Mouse (Mus musculus) heart, adult 8-10 months (tissue): ENCODE measurements around the gene Trpv3. TPM values are rescaled to one million over a fixed set of nuclear protein-coding genes. Genes with fewer than 3 reads are reported as not detected.
"Not testable (repeated sequence)": the region's sequence is repeated elsewhere in the genome, so short reads cannot be mapped to it uniquely, and the experiment has no call there.

Experiments used
- DNase-seq: peaks from one replicate; pipeline ENCODE4 v3.0.0; 2022; ENCODE audit warnings: low spot score
- total RNA-seq, 4 experiments: library from RNA; stranded (reverse); gene quantifications; 2 replicates each; pipeline ENCODE4 v1.2.4; 2022

Gene Trpv3
- total RNA-seq, 4 experiments from 2014 or later, result 0.06 TPM; not detected in 2

GRCm38 (mm10) chr11:73289621-73290020 lies 22.4 kb downstream of the Trpv3 start:
- no peak for DNase-seq

- no peak for DNase-seq
Measured at GRCm38 (mm10) chr11:73303123-73303522, 35.9 kb downstream of the Trpv3 start.

DNA sequence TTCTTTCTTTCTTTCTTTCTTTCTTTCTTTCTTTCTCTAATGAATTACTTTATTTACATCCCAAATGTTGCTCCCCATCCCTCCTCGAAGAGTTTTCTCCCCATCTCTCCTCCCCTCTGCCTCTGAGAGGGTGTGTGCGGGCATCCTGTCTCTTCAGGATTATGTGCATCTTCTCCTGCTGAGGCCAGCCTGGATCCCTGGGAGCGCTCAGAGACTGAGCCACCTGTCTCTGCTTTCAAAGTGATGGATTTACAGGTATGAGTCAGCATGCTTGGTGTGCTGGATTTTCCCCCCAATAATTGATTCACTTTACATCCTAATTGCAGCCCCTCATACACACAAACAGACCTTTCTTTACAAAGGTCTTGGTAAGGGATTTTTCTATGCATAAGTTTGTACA lies 48.8 kb downstream of the Trpv3 start:
- DNase-seq, result no peak

DNA sequence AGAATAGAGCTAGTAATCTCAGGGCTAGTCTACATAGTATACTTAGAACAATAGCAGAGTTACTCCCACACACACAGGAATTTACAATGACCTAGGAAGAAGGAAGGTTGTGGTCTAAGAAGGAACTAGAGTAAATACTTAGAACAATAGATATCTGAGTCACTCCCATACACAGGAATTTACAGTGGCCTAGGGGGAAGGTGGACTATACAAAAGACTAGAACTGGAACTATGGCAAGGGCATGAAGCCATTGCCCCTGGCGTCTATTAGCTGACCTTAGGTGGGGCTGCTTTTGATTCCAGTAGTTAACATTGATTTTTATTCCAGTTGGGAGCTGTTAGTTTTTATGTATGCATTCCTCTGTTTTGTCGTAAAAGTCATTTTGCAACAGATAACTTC lies 51.4 kb downstream of the Trpv3 start:
- peak; percentile 46 for DNase-seq

DNA sequence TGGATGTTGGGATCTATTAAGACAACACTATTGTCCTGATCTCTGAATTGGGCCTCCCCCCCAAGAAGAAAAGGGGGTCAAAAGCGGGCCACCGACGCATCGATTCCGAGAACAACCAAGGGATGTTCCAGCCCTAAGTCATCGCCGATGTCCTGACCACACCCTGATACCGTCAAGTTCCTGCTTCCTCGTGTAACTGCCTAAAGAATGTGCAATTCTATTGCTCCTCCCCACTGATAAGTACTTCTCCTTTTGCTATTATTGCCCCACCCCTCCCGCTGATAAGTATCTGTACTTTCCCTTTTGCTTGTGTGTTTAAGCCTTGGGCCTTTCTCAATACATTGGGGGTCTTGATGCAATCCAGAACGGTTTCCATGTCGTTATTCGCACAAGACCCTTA lies 53.9 kb downstream of the Trpv3 start:
- not testable (repeated sequence) for DNase-seq

DNA sequence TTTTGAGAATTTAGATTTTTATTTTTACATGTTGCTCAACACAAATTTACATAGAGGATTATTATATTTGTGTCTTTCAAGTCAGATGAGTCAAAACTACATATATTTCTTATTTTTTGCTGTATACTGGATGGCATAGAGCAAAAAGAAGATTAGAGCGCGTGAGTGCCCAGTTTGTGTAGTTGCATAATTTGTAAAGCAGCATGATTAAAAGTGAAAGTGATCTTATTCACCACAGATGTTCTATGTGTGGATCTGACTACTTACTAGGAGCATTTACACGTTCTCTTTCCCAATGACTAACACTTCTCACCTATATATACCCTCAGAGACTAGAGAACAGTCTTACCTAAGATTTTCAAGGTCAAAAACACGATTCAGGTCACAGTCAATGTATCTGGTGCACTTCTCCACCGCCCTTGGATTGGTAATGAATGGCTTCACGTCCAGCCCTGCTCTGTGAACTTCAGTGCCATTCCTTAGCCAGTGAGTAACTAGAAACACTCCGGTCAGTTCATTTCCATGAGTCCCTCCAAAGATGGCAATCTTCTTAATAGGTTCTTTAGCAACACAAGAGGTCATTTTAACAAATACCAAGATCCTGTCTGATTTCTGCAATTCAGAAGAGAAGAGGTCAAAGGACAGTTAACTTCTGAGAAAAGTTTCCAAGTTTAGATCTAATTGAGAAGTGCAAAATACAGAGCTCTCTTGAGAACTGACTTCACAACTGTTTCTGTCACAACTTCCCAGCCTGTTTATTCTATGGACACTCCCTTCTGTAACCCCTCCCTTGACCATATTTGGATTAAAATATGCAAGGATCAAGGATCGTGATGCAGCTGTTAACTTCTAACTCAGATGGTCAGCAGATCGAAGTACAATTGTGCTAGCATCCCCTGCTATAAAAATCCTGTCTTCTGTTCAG lies 57.0 kb downstream of the Trpv3 start:
- DNase-seq, result peak; percentile 24

GRCm38 (mm10) chr11:73326485-73326886 lies 59.3 kb downstream of the Trpv3 start:
- peak; percentile 29 for DNase-seq

GRCm38 (mm10) chr11:73327361-73327760 lies 60.2 kb downstream of the Trpv3 start:
- no peak for DNase-seq

DNA sequence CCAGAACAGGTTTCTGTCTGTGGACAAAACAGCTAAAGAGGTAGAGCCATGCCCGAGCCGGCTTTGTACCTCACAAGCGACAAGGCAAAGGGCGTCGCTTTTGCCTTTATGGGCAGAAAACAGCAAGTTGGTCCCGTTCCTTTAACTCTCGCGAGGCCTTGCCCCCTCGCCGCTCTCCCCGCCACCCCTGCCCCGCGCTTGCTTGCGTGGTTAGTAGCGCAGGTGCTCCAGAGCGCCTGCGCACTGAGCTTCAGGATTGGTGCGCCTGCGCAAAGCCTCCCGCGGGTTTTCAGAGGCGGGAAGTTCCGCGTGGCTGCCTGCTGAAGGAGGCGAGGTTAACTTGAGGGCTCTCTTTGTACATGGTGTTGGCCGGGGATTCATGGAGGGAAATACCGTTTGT lies 62.3 kb downstream of the Trpv3 start, which contains the start of the genes Aspa, Gm49340 and Spata22:
Aspa (minus strand) TSS at position 155 of the 400 bp plus-strand sequence.
Gm49340 (plus strand) TSS at position 300 of the 400 bp plus-strand sequence.
Spata22 (plus strand) TSS at position 300 of the 400 bp plus-strand sequence.
- DNase-seq, result no peak

- DNase-seq, result no peak
Measured at GRCm38 (mm10) chr11:73333357-73333756, 66.2 kb downstream of the Trpv3 start.

DNA sequence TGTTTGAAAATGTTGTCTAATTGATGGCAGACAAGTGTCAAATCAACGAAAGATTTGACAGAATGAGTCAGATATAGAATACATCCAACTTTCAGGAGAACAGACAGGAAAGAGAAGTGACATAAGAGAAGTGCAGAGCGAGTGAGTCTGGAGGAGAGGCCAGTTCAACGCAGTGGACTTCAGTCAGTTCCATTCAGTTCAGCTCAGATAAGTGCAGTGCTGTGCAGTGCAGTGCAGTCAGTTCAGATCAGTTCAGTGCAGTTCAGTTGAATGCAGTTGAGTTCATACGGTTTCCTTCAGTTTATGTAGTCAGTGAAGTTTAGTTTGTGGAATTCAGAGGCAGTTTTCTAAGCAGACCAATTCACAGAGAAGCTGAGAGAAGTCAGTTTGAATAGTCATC lies 69.7 kb downstream of the Trpv3 start:
- no peak for DNase-seq

Other genes with a start within 250 kb of the Trpv3 start
- under 1 TPM; 0.53 to 0.84 (median 0.74) TPM for gene Camkk1, start 248.4 kb upstream of the Trpv3 start, total RNA-seq
- gene Ncbp3, start 219.6 kb upstream of the Trpv3 start, total RNA-seq, result 1 to 10 TPM; 5.4 to 6.6 (median 5.6) TPM
- under 1 TPM in 2 of 4 experiments, not detected in 2; 0.22 to 0.38 TPM for gene Itgae, start 176.8 kb upstream of the Trpv3 start, total RNA-seq
- gene Haspin, start 129.1 kb upstream of the Trpv3 start, total RNA-seq, result under 1 TPM; 0.08 to 0.37 (median 0.14) TPM
- gene P2rx5, start 107.0 kb upstream of the Trpv3 start, total RNA-seq, result 10 to 100 TPM; 14.2 to 19.7 (median 16.6) TPM
- 10 to 100 TPM; 80.9 to 93.8 (median 89.9) TPM for gene Emc6, start 90.4 kb upstream of the Trpv3 start, total RNA-seq
- gene Tax1bp3, start 90.3 kb upstream of the Trpv3 start, total RNA-seq, result 10 to 100 TPM; 36.7 to 52.6 (median 46.8) TPM
- gene Ctns, start 68.3 kb upstream of the Trpv3 start, total RNA-seq, result 1 to 10 TPM; 7.5 to 10.0 (median 9.6) TPM
- 1 to 10 TPM in 3 of 4 experiments, under 1 TPM in 1; 0.68 to 1.7 (median 1.4) TPM for gene Shpk, start 67.9 kb upstream of the Trpv3 start, total RNA-seq
- gene Trpv1, start 33.1 kb upstream of the Trpv3 start, total RNA-seq, result under 1 TPM in 1 of 4 experiments, not detected in 3; 0.09 TPM
- gene Aspa, start 62.2 kb downstream of the Trpv3 start, total RNA-seq, result 1 to 10 TPM; 2.5 to 3.4 (median 2.8) TPM
- not detected for gene Gm49340, start 62.4 kb downstream of the Trpv3 start, total RNA-seq
- gene Spata22, start 62.4 kb downstream of the Trpv3 start, total RNA-seq, result not detected
- not detected for gene Olfr20, start 83.4 kb downstream of the Trpv3 start, total RNA-seq
- not detected for gene Olfr376, start 103.9 kb downstream of the Trpv3 start, total RNA-seq
- gene Olfr1, start 132.2 kb downstream of the Trpv3 start, total RNA-seq, result not detected
- gene Olfr378, start 161.1 kb downstream of the Trpv3 start, total RNA-seq, result not detected
- not detected for gene Olfr380, start 190.1 kb downstream of the Trpv3 start, total RNA-seq
- not detected for gene Olfr381, start 224.2 kb downstream of the Trpv3 start, total RNA-seq
- gene Olfr382, start 249.8 kb downstream of the Trpv3 start, total RNA-seq, result not detected